Mouse (Mus musculus) brain, embryonic 14.5 days (tissue): ENCODE data around the gene Itpr3.

Experiments used
- CTCF ChIP-seq: fragments of 200-500 bp; IDR thresholded peaks from 2 replicates; pipeline ENCODE4 v1.5.1; 2012; ENCODE audit warnings: inconsistent platforms, mild to moderate bottlenecking, moderate library complexity, borderline replicate concordance; ENCODE audit not compliant: insufficient read depth, insufficient read length; ENCODE audit errors: extremely low read depth
- POLR2A ChIP-seq: fragments of 200-500 bp; IDR thresholded peaks from 2 replicates; pipeline ENCODE4 v1.6.1; 2012; ENCODE audit warnings: mild to moderate bottlenecking, inconsistent platforms, borderline replicate concordance; ENCODE audit not compliant: poor library complexity, insufficient read depth, insufficient read length, severe bottlenecking; ENCODE audit errors: extremely low read depth

DNA sequence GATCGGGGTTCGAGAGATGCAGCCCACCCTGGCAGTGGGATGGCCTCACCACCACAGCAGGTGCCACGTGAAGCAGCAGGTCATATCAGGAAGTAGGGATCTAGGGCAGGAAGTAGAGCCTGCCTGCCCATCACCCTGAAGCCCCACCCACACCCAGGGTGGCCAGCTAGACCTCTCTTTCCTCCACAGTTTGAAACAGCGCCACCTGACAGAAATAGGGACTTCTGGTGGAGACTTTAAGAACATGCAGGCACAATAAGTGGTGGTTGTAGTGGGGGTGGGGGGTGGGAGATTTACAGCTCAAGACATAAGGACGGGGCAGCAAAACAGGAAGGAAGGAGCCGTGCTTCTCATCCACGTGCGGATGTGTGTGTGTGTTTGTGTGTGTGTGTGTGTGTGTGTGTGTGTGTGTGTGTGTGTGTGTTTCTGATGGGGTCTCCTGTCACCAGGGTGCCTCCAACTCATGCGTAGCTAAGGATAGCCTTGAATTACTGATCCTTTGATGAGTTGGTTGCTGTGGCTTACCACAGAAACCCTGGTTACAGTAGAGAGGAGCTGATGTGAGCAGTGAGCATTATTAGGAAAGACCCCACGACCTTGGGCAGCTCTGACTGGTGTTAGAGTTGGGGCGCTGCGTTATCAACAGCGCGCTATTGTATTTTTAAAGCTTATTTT is 45.0 kb upstream of the Itpr3 start:
- TF ChIP-seq CTCF = no peak
- no peak for TF ChIP-seq POLR2A
